Mouse (Mus musculus) neutrophil, adult 5-6 weeks (primary cell): ENCODE results near the gene Epgn. TPM values are rescaled to one million over a fixed set of nuclear protein-coding genes. Genes with fewer than 3 reads are reported as not detected.

Source experiments
- ATAC-seq: fragments of 151-379, 151-347 bp; 2 replicates; pipeline ENCODE4 v1.8.0; 2017; ENCODE audit warnings: mild to moderate bottlenecking, moderate TSS enrichment; ENCODE audit not compliant: insufficient number of reproducible peaks, poor library complexity, low FRiP score, severe bottlenecking; ENCODE audit errors: extremely low read depth
- total RNA-seq: library from RNA; stranded (forward); fragments of 200-1000 nt; gene quantifications from 2 replicates; pipeline ENCODE4 v1.2.3, GENCODE M21; 2017

Epgn gene
- total RNA-seq, 1 experiment from 2014 or later = not detected

GRCm38 (mm10) chr5:91083016-91083415 lies 55.8 kb downstream of the Epgn start:
- ATAC-seq = no peak

Other genes starting within 250 kb of the Epgn start
- 0.35 TPM in 1 of 2 replicates, not detected in the other for gene Cxcl3, start 241.4 kb upstream of the Epgn start, total RNA-seq
- not detected in 2 replicates for gene Cxcl15, start 232.9 kb upstream of the Epgn start, total RNA-seq
- not detected in 2 replicates for gene Cxcl1, start 136.2 kb upstream of the Epgn start, total RNA-seq
- 76.6 and 85.8 TPM in 2 replicates for gene Cxcl2, start 123.6 kb upstream of the Epgn start, total RNA-seq
- gene Mthfd2l, start 96.3 kb upstream of the Epgn start, total RNA-seq = 5.5 and 7.7 TPM in 2 replicates
- 0.23 TPM in 1 of 2 replicates, not detected in the other for gene Ereg, start 47.2 kb downstream of the Epgn start, total RNA-seq
- not detected in 2 replicates for gene Areg, start 112.1 kb downstream of the Epgn start, total RNA-seq